Mouse (Mus musculus): ENCODE results near the gene Slc5a1. TPM values are rescaled to one million over a fixed set of nuclear protein-coding genes. Genes with fewer than 3 reads are reported as not detected.

The Slc5a1 gene
- polyA plus RNA-seq, 1 experiment from 2014 or later = 0.04 TPM

GRCm38 (mm10) chr5:33200071-33200470 is 96.1 kb downstream of the Slc5a1 start:
- no peaks in the 10 kb centered on the region for H3K36me3 ChIP-seq (ENCODE audit: control insufficient read depth, insufficient read depth, low read length)
- H3K27ac ChIP-seq (replicated peaks; ENCODE audit: low read depth, low read length) = no peak overlapping the region
- ATAC-seq (ENCODE audit: insufficient number of reproducible peaks, low FRiP score, low TSS enrichment, low read depth) (no peak), DNase-seq (ENCODE audit: low spot score) (no peak)
- H3K4me1 ChIP-seq (ENCODE audit: control insufficient read depth, insufficient read depth, low read length) = no peaks in the 10 kb centered on the region
- H3K4me3 ChIP-seq (ENCODE audit: low read depth, low read length) = no peak overlapping the region
- WGBS = 42% methylated on average over 1 of the region's 1 CpGs
- H3K9me3 ChIP-seq (ENCODE audit: control insufficient read depth, low read length) = no peaks in the 10 kb centered on the region
- H3K4me2 ChIP-seq (ENCODE audit: low read depth, severe bottlenecking) = no peak overlapping the region
- H3K27me3 ChIP-seq (ENCODE audit: control insufficient read depth, insufficient read depth, low read length) = no peaks in the 10 kb centered on the region
- no peak overlapping the region for H3K9ac ChIP-seq (ENCODE audit: low read length)

- ATAC-seq (ENCODE audit: insufficient number of reproducible peaks, low FRiP score, low TSS enrichment, low read depth) (no peak), DNase-seq (ENCODE audit: low spot score) (no peak)
- Histone ChIP-seq H3K4me3 (ENCODE audit: low read depth, low read length) (no peak overlapping the region), H3K4me2 (ENCODE audit: low read depth, severe bottlenecking) (no peak overlapping the region), H3K4me1 (ENCODE audit: control insufficient read depth, insufficient read depth, low read length) (no peaks in the 10 kb centered on the region), H3K27me3 (ENCODE audit: control insufficient read depth, insufficient read depth, low read length) (no peaks in the 10 kb centered on the region), H3K27ac (replicated peaks; ENCODE audit: low read depth, low read length) (no peak overlapping the region), H3K9ac (ENCODE audit: low read length) (no peak overlapping the region), H3K9me3 (ENCODE audit: control insufficient read depth, low read length) (no peaks in the 10 kb centered on the region), H3K36me3 (ENCODE audit: control insufficient read depth, insufficient read depth, low read length) (no peaks in the 10 kb centered on the region)
- WGBS = 70% methylated on average over 13 of the region's 13 CpGs
These were observed 97.7 kb downstream of the Slc5a1 start for GRCm38 (mm10) chr5:33201697-33202096.

DNA sequence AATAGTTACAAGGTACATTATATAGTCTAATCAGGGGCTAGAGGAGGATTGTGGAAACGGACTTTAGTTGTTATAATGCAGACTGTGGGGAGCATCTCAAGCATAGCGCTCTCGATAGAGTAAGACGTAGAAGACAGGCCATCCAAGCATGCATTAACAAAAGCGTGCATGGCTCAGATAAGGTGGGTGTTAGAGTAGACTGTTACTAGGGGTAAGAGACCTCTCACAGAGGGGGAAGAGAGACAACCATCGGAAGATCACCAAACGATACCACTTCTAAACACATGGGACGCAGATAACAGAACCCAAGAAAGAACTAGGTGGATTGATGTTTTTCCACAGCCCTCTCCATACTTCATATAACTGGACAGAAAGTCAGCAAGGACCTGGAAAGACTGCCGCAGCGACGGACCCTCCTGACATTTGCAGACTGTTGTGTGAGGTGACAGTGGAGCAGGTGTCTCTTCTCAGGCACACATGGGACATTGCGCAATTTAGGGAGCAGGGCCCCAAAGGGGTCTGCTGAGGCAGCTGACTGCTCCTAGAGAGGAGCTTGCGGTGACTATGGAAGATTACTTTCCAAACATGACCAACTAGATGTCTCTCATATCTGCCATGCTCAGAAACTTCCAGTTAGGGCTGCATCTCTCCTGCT is 98.6 kb downstream of the Slc5a1 start:
- Histone ChIP-seq H3K4me2 (ENCODE audit: low read depth, severe bottlenecking) (no peak overlapping the region), H3K4me1 (ENCODE audit: control insufficient read depth, insufficient read depth, low read length) (no peaks in the 10 kb centered on the region), H3K36me3 (ENCODE audit: control insufficient read depth, insufficient read depth, low read length) (no peaks in the 10 kb centered on the region), H3K9me3 (ENCODE audit: control insufficient read depth, low read length) (no peaks in the 10 kb centered on the region), H3K27ac (replicated peaks; ENCODE audit: low read depth, low read length) (no peak overlapping the region), H3K27me3 (ENCODE audit: control insufficient read depth, insufficient read depth, low read length) (no peaks in the 10 kb centered on the region), H3K4me3 (ENCODE audit: low read depth, low read length) (no peak overlapping the region), H3K9ac (ENCODE audit: low read length) (no peak overlapping the region)
- no peak for ATAC-seq (ENCODE audit: insufficient number of reproducible peaks, low FRiP score, low TSS enrichment, low read depth)
- WGBS = 83% methylated on average over 13 of the region's 13 CpGs
- DNase-seq (ENCODE audit: low spot score) = no peak

DNA sequence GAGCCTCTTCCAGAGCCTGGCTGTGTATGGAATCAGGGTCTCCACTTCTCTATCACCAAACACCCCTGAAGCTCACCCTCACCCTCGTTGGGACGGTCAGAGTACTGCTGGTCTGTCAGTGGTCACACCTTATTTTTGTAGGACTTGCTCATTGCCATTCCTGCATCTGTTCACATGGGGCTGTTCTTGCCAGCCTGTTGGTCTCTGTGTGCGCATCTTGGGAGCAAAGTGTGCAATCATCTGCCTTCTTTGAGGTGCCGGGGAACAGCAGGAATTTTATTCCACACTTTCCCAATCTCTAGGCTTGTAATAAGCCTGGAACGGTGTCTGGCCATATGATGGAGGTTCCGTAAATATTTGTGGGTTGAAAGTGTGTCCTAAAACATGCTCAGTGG is 99.1 kb downstream of the Slc5a1 start:
- Histone ChIP-seq H3K27ac (replicated peaks; ENCODE audit: low read depth, low read length) (no peak overlapping the region), H3K9me3 (ENCODE audit: control insufficient read depth, low read length) (no peaks in the 10 kb centered on the region), H3K4me1 (ENCODE audit: control insufficient read depth, insufficient read depth, low read length) (no peaks in the 10 kb centered on the region), H3K4me3 (ENCODE audit: low read depth, low read length) (no peak overlapping the region), H3K4me2 (ENCODE audit: low read depth, severe bottlenecking) (no peak overlapping the region), H3K36me3 (ENCODE audit: control insufficient read depth, insufficient read depth, low read length) (no peaks in the 10 kb centered on the region), H3K9ac (ENCODE audit: low read length) (no peak overlapping the region), H3K27me3 (ENCODE audit: control insufficient read depth, insufficient read depth, low read length) (no peaks in the 10 kb centered on the region)
- DNase-seq (ENCODE audit: low spot score) (no peak), ATAC-seq (ENCODE audit: insufficient number of reproducible peaks, low FRiP score, low TSS enrichment, low read depth) (no peak)
- 79% methylated on average over 6 of the region's 6 CpGs for WGBS

DNA sequence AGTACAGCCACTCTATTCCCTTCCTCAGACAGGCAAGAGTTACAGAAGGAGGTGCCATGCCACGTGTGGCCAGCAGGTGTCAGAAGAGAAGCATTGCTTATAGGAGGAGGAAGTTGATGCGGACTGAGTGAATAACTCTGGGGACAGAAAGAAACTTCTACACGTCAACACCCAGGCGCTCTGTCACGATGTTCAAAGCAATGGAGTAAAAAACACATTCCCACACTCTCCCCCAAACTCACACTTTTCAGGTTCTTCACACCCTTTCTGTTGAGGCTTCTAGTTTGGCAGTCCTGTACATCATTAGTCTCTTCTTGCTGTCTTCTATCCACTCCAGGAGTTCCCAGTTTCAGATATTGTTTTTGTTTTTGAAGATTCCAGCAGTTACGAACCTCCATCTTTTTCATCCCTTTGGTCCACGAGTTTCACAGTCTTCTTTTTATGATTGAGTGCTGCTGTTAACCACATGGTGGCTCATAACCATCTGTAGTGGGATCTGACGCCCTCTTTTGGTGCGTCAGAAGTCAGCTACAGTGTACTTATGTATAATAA is 99.7 kb downstream of the Slc5a1 start:
- H3K27ac ChIP-seq (replicated peaks; ENCODE audit: low read depth, low read length) = no peak overlapping the region
- no peaks in the 10 kb centered on the region for H3K4me1 ChIP-seq (ENCODE audit: control insufficient read depth, insufficient read depth, low read length)
- no peak overlapping the region; the same call in 1 of the 2 replicates for H3K4me2 ChIP-seq (ENCODE audit: low read depth, severe bottlenecking)
- no peak overlapping the region for H3K9ac ChIP-seq (ENCODE audit: low read length)
- no peaks in the 10 kb centered on the region for H3K9me3 ChIP-seq (ENCODE audit: control insufficient read depth, low read length)
- no peaks in the 10 kb centered on the region for H3K27me3 ChIP-seq (ENCODE audit: control insufficient read depth, insufficient read depth, low read length)
- 18% methylated on average over 9 of the region's 9 CpGs for WGBS
- no peak overlapping the region for H3K4me3 ChIP-seq (ENCODE audit: low read depth, low read length)
- DNase-seq (ENCODE audit: low spot score) = peak; percentile 90
- H3K36me3 ChIP-seq (ENCODE audit: control insufficient read depth, insufficient read depth, low read length) = no peaks in the 10 kb centered on the region
- ATAC-seq (ENCODE audit: insufficient number of reproducible peaks, low FRiP score, low TSS enrichment, low read depth) = peak; percentile 57; the same call in 1 of the 2 replicates

DNA sequence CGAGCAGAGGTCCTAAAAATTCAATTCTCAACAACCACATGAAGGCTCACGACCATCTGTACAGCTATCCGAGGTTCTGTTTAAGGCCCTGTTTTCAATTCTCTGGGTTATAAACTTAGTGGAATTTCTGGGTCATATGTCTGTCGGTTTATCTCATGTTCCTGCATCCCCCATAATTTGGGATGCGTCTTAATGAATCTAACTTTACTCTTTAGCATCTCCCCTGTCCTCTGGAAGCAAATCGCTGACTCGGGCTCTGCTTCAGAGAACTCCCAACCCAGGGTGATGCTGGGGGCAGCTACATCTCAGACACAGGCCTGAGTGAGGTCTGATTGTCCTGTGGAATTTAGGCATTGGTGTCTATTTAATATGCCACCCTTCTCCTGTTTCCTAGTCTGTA is 100.3 kb downstream of the Slc5a1 start:
- no peaks in the 10 kb centered on the region for H3K4me1 ChIP-seq (ENCODE audit: control insufficient read depth, insufficient read depth, low read length)

GRCm38 (mm10) chr5:33206328-33206727 is 102.3 kb downstream of the Slc5a1 start:
- H3K27me3 ChIP-seq (ENCODE audit: control insufficient read depth, insufficient read depth, low read length) = no peaks in the 10 kb centered on the region
- H3K27ac ChIP-seq (replicated peaks; ENCODE audit: low read depth, low read length) = no peak overlapping the region
- ATAC-seq (ENCODE audit: insufficient number of reproducible peaks, low FRiP score, low TSS enrichment, low read depth) = no peak
- H3K36me3 ChIP-seq (ENCODE audit: control insufficient read depth, insufficient read depth, low read length) = no peaks in the 10 kb centered on the region
- DNase-seq (ENCODE audit: low spot score) = no peak
- H3K4me2 ChIP-seq (ENCODE audit: low read depth, severe bottlenecking) = no peak overlapping the region
- 90% methylated on average over 7 of the region's 7 CpGs for WGBS
- H3K9ac ChIP-seq (ENCODE audit: low read length) = no peak overlapping the region
- H3K4me1 ChIP-seq (ENCODE audit: control insufficient read depth, insufficient read depth, low read length) = no peaks in the 10 kb centered on the region
- H3K4me3 ChIP-seq (ENCODE audit: low read depth, low read length) = no peak overlapping the region
- H3K9me3 ChIP-seq (ENCODE audit: control insufficient read depth, low read length) = no peaks in the 10 kb centered on the region

More for the DNA sequence above, 100.3 kb downstream of the Slc5a1 start:
- H3K4me3 ChIP-seq (ENCODE audit: low read depth, low read length) = no peak overlapping the region
- 81% methylated on average over 7 of the region's 7 CpGs for WGBS
- H3K4me2 ChIP-seq (ENCODE audit: low read depth, severe bottlenecking) = no peak overlapping the region
- no peaks in the 10 kb centered on the region for H3K27me3 ChIP-seq (ENCODE audit: control insufficient read depth, insufficient read depth, low read length)
- no peak overlapping the region for H3K9ac ChIP-seq (ENCODE audit: low read length)
- DNase-seq (ENCODE audit: low spot score) (no peak), ATAC-seq (ENCODE audit: insufficient number of reproducible peaks, low FRiP score, low TSS enrichment, low read depth) (no peak)
- H3K36me3 ChIP-seq (ENCODE audit: control insufficient read depth, insufficient read depth, low read length) = no peaks in the 10 kb centered on the region
- H3K9me3 ChIP-seq (ENCODE audit: control insufficient read depth, low read length) = no peaks in the 10 kb centered on the region
- H3K27ac ChIP-seq (replicated peaks; ENCODE audit: low read depth, low read length) = no peak overlapping the region

DNA sequence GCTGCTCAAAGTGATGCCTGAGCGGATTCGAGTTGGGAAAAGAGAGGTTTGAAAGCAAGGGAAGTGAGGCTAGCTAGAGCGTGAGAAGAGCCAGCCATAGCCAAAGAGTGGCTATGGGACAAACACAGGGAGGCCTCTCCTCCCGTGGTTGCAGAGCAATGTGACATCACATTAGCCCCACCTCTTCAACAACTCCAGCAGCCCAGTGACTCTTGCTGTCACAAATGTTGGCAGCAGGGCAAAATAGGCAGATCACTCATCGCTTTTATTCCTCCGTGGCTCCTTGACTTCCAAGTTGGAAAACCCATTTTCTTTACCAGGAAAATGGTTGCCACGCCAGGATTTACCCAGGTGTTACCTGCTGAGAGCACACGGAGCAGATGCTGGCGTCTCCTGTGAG is 103.1 kb downstream of the Slc5a1 start:
- WGBS = 63% methylated on average over 9 of the region's 9 CpGs
- no peak for DNase-seq (ENCODE audit: low spot score)
- Histone ChIP-seq H3K4me2 (ENCODE audit: low read depth, severe bottlenecking) (no peak overlapping the region), H3K9me3 (ENCODE audit: control insufficient read depth, low read length) (no peaks in the 10 kb centered on the region), H3K27ac (replicated peaks; ENCODE audit: low read depth, low read length) (no peak overlapping the region), H3K4me3 (ENCODE audit: low read depth, low read length) (no peak overlapping the region), H3K27me3 (ENCODE audit: control insufficient read depth, insufficient read depth, low read length) (no peaks in the 10 kb centered on the region), H3K36me3 (ENCODE audit: control insufficient read depth, insufficient read depth, low read length) (no peaks in the 10 kb centered on the region), H3K4me1 (ENCODE audit: control insufficient read depth, insufficient read depth, low read length) (no peaks in the 10 kb centered on the region), H3K9ac (ENCODE audit: low read length) (no peak overlapping the region)
- ATAC-seq (ENCODE audit: insufficient number of reproducible peaks, low FRiP score, low TSS enrichment, low read depth) = no peak

All from limb, embryonic 11.5 days (tissue).